Mouse (Mus musculus): Measurements from ENCODE around the gene Spata33.
A peak's percentile ranks its signal among the peaks of the same experiment; 100 is the strongest.
"Not testable (repeated sequence)": the region's sequence is repeated elsewhere in the genome, so short reads cannot be mapped to it uniquely, and the experiment has no call there.

The Spata33 gene

DNA sequence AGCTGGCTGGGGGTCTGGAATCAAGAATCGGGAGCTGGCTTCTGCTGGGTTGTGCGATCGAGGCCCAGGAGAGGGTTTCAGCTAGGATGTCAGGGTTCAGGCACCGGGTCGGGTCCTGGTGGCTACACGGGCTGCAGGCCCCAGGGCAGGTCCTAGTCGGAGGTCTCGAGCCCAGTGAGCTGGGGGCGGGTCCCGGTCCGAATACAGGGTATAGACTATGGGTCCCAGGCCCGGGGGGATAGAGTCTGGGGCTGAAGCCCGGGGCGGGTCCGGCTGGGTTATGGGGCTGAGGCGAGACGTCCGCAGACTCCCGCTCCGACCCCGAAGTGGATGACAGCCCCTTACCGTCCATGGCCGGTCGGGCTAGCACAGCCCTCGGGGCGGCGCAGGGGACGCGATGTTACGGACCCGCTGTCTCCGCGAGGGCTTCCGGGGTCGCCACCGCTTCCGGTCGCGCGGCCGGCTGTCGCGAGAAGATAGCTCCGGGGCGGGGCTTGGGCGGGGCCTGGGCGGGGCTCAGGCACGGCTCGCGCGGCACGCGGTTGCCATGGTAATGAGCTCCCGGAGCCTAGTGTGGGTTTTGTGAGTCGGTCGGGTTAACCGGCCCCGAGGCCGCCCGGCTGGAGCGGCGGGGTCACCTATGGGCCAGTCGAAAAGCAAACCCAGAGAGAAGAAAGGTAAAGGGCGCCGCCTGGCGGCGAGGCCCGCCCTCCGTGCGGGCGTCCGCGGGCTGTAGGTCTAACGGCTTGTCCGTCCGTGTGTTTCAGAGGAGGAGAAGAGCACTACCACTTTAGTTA, at the start of gene Spata33, which contains the start of gene Chmp1a:
Gene Spata33, plus strand, starts transcription at position 512 of the 797 bp plus-strand sequence.
Gene Chmp1a, minus strand, starts transcription at position 443 of the 797 bp plus-strand sequence.
- DNase-seq (ENCODE audit: low spot score) = peak; percentile 82

DNA sequence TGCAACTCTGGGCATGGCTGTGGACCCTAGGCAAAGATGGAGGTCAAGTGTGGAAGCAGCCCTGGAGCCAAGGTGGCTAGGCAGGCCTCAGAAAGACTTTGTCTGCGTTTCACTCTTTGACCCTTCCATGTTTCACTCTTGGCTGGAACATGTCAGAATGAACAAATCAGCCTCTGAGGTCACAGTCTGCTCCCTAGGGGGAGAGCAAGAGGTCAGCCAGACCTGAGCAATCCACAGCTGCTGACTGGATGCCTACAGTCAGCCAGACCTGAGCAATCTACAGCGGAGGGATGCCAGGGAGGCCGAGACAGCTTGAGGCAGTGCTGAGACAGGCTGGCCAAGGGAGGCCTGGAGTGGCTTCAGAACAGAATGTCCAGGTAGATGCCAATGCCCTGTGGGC, 31.2 kb upstream of the Spata33 start:
- no peak for DNase-seq (ENCODE audit: low spot score)

DNA sequence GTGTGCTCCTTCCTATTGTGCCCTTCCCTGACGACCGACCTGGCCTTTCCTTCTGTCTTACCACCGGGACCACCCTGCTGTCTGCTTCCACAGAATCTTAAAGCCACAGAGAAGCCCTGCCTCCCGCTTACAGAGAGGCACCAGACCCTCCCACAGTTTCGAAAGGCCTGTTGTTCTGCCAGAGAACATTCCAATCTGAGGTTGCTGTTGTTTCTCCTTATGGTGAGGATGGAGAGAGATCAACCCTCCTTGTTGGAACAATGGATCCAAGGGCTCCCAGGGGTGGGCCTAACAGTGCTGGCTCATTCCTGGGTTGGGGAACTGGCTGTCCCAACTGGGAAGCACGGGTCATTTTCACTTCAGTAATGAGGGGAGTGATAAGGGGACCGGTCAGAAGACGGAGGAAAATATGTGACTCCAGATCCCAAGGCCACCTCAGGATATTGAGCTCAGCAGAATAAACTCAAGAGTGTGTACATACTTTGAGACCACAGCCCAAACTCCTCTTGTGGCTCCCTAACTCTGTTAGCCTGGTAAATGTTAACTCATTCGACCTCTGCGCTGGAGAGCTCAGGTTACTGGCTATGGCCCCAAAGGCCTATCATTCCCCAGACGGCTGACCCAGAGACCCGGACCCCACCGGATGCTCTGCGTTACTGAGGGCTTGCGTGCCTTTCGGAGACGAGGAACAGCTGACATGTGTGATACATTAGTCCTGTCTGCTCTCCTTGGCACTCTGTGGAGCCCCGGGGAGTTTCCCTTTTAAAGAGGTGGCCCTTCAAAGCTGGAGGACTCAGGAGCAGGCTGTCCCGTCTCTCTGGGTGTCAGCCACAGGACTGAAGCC, 26.8 kb upstream of the Spata33 start, which contains the start of gene Dpep1:
Gene Dpep1, plus strand, starts transcription at position 677 of the 844 bp plus-strand sequence.
- DNase-seq (ENCODE audit: low spot score) = no peak

DNA sequence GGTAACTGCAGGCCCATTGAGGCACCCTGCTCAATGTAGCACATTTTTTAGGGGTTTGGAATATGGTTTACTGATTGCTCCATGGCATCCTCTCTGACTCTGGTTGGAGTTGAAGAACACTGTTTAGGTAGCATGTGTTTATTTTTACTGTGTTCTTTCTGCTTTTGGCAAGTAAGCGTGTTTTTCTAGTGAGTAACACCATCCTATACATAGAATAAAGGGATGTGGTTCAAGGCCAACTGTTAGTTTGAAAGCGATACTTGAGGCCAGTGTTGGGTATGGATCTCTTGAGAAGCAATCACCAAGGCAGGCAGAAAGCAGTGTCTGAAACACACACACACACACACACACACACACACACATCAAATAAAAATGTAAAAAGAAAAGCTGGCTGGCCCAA, 24.6 kb upstream of the Spata33 start:
- DNase-seq (ENCODE audit: low spot score) = no peak

DNA sequence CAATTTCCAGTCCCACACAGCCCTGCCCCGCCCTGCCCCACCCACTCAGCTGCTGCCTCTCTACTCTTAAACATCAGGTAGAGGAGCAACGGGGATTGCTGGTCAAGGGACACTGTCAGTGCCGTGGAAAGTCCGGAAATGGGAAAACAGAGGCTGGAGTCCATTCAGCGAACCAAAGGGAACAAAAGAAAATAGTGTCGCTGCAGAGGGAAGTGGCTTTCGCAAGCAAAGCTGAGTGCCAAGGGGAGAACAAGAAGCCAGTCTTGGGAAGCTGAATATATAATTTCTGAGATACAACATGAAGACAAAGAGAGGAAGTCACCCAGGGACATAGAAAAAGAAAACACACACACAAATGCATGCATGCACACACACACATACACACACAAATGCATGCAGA, 23.8 kb upstream of the Spata33 start:
- DNase-seq (ENCODE audit: low spot score) = no peak

DNA sequence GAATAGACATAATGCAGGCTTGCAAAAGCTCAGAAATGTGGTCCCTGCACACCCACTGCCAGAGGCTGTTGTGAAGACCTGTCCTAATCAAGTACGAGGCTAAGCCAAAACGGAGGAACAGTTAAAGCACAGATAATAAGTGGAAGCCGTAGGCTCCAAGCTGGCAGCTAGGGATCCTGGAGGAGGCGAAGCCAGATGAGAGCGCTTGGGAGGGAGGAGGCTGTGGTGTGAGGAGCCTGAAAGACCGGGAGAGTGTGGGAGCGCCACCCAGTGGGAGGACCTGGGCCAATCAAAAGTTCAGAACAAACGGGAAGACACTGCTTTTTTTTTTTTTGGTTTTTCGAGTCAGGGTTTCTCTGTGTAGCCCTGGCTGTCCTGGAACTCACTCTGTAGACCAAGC, 22.0 kb upstream of the Spata33 start:
- DNase-seq (ENCODE audit: low spot score) = peak; percentile 72

DNA sequence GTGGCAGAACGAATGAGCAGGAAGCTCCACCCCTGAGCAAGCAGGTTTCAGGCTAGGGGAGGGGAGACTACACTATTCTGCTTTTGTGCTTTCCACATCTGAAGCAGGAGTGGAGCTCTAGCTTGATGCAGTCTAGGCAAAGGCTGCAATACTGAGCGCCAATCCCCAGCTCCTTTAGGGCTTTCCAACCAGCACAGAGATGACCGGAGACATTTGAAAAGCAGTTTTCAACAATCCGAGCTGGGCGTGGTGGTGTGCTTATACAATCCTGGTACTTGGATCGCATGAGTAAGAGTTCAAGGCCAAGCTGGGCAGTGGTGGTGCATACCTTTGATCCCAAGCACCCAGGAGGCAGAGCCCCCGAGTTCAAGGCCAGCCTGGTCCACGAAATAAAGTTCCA, 20.7 kb upstream of the Spata33 start:
- DNase-seq (ENCODE audit: low spot score) = no peak

DNA sequence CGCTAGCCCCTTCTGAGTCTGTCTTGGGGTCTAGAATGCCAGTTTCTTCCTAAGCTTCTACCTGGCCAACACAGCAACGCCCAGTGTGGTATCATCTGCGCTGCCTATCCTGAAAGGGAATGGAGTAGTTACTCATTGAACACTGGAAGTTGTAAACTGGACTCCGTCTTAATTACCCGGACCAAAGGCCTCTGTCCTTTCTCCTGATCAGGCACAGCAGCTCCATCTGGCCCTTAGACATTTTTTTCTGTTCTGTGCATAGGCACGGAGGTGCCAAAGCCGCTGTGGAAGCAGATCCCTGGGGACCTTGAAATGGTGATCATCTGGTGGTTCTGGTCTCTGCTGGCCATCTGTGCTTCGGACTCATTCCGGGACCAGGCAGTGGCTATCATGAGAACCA, 18.9 kb upstream of the Spata33 start:
- DNase-seq (ENCODE audit: low spot score) = no peak

DNA sequence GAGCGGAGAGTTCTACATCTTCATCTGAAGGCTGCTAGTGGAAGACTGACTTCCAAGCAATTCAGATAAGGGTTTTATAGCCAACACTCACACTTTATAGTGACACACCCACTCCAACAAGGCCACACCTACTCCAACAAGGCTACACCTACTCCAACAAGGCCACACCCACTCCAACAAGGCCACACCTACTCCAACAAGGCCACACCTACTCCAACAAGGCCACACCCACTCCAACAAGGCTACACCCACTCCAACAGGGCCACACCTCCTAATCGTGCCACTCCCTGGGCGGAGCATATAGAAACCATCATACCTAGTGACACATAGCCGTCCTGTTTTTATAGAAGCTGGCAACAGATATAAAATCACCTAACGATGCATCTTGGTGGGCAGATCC, 15.6 kb upstream of the Spata33 start:
- not testable (repeated sequence) for DNase-seq (ENCODE audit: low spot score)

DNA sequence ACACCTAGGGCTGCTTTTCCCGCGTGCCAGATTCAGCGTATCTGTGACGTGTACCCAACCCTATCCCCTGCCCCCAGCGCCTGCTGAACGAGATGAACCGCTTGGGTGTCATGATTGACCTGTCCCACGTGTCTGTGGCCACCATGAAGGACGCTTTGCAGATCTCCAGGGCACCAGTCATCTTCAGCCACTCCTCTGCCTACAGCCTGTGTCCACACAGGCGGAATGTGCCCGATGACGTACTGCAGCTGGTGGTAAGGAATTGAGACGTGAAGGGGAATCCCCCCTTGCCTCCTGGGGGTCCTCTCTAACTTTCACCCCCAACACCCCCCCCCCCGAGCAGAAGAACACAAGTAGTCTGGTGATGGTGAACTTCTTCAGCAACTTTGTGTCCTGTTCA, 12.8 kb upstream of the Spata33 start:
- no peak for DNase-seq (ENCODE audit: low spot score)

DNA sequence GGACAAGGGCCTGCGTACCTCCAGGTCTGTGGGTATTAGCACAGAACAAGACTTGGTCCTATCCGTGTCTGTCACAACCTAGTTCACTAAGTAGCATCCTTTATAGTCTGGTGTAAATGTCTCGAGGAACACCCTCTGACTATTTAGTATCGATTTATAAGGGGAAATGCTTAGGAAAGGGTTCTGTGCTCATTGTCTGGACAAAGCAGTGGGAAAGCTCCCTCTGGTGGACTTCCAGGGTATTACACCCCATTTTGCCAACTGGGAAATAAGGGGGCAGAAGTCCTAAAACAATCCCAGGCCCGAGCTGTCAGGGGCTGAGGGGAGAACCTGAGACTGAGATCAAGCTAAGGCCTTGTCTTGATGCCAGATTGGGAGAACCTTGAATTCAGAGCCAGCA, 10.3 kb upstream of the Spata33 start:
- no peak for DNase-seq (ENCODE audit: low spot score)

DNA sequence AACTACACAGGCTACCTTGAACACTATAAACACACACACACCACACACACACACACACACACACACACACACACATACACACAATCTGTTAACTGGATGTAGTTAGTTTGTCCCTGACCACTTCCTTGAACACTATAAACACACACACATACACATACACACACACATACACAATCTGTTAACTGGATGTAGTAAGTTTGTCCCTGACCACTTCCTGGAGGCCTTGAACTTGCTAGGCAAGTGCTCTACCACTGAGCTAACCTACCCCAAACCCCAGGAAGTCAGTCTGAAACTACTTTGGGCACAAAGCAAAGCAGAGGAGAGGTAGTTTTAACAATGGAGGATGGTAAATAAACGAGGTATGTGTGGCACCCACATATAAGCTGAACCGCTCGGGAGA, 9.1 kb upstream of the Spata33 start:
- DNase-seq (ENCODE audit: low spot score) = no peak

DNA sequence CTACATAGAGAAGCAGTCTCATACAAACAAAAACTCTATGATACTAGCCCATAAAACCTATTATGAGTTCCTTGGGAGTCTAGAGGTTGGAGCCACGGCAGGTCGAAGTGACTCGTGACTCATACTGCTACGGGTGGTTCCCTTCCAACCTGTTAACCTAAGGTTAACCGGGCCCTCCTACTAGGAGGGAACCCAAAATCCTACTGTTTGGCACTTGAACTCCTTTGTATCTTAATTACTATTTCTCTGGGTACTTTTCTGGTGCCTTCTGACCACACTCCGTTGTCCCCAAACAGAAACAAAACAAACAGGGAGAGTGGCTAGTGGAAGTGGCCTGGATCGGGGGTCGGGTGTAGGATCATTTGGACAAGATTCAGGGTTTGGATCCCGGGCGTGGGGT, 756 bp upstream of the Spata33 start:
- DNase-seq (ENCODE audit: low spot score) = no peak

DNA sequence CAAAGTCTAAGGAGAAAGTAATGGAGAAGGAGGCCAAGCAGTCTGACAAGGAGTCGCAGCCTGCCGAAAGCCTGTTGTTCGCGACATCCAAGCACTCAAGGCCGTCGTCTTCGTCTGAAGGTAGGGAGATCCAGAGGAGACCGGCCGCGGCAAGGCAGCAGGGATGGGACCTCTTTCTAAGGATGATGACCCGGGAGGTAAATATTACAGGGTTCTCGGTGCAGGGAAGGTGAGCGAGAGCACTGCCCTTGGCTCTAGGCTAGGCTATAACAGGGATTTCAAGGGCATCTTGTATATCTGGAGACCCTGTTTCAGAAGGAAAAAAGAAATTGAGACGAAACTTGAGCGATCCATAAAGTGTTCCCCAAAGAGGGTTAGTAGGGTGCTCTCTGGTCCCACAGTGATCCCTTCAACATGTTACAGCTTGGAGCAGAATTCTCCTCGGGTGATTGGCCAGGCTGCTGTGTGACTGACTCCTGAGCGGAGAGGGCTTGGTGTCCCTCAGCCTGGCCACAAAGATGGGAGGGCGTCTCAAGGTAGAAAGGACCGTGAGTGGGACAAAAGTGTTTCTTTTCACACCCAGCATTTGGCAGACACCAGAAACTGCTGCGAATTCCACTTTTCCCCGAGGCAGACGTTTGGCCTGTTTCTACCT, 613 bp downstream of the Spata33 start:
- no peak for DNase-seq (ENCODE audit: low spot score)

DNA sequence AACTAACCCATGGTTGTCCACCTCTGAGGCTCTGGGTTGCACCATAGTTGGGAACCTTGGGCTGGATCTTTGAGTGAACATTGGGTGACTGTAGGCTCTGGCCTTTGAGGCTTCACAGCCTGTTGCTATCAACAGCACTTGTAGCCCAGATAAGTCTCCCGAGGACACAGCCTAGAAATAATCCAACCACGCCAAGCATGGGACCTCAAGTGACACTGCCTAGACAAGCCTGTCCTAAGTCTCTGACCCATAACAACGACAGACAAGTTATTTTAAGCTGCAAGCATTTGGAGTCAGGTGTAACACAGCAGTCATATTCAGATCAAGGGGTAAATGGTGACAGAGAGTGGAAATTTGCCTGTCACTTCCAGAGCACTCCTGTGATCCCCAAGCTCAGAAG, 2.8 kb downstream of the Spata33 start:
- DNase-seq (ENCODE audit: low spot score) = no peak

DNA sequence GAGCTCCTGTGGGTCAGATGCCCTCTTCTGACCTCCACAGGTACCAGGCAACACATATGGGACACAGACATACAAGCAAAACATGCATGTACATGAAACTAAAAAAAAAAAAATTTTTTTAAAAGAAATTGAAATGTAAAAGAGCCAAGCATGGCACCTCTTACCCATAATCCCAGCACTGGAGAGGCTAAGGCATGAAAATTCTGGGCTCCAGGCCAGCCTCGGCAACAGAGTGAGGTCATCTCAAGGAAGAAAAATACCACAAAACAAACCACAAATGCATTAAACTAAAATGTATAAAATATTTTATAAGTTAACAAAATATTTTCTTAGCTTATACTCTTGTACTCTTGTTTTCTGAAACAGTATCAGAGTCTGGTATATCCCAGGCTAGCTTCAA, 8.3 kb downstream of the Spata33 start:
- no peak for DNase-seq (ENCODE audit: low spot score)

DNA sequence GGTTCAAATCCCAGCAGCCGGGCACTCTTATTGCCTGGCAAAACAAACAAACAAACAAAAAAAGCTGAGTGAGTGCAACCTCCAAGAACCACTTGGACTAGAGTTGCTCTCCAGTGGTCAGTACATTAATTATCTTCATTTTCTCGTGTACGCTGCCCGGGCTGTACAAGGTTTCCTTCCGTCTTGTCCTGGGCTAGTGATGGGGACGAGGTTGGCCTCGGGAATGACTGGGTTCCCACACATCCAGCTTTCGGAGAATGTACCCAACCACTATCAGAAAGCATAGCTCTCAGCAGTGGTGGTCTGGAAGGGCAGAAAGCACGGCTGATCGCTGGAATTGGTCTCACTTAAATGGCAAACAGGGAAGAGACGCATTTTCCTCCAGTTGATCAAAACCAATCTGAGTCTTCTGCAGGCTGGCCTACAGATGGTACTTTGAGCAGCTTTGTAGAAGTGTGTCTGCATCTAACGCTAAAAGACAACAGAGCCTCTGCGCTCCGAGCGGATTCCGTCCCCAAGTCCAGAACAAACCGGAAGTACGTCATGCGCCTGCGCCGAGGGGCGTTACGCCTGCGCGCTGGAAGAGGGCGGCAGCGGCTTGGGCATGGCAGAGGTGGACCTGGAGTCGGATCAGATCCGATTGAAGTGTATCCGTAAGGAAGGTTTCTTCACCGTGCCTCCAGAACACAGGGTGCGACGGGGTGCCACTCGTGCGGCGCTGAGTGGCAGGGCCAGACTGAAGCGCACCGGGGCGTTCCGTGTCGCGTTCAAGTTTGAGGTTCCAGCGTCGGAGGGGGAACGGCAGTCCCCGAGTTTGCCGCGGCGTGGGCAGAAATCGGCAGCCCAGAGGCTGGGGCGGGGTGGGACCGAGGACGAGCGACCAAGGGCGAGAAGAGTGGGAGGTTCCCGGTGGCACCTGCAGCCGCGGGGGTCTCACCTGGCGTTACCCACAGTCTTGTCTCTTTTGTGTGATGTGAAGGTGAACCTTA, 11.9 kb downstream of the Spata33 start, which contains the start of gene Cdk10:
Gene Cdk10, plus strand, starts transcription at position 565 of the 989 bp plus-strand sequence.
- DNase-seq (ENCODE audit: low spot score) = peak; percentile 86

DNA sequence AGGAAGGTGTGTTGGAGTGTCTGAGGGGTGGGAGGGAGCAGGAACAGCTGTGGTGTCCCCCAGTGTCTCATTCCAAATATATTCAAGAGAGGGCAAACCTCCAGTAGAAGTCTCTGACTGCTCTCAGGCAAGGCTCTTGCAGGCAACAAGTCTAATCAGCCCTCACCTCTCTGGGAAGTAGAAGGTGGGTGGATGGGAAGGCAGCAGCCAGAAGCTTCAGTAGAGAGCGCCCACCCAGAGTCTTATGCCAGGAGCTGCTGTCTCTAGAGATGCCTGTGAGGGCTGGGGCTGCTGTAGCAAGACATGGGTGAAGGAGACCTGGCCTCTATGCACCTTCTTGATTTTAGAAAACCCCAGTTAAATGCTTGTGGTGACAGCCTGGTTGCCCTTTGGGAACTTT, 15.8 kb downstream of the Spata33 start:
- no peak for DNase-seq (ENCODE audit: low spot score)

DNA sequence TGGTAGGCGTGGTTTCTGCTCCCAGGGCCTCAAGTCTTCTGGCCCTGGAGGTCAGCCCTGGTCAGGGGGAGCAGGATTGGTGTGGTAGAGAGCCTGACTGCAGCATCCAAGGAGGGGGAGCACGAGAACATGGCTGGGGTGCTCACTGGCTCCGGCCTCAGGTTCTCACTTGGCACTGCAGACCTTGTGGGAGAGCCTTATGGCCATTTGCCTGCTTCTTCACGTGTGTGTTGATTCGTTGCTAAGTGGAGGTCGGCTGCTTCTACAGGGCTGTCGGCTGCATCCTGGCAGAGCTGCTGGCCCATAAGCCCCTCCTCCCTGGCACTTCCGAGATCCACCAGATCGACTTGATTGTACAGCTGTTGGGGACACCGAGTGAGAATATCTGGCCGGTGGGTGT, 17.7 kb downstream of the Spata33 start:
- DNase-seq (ENCODE audit: low spot score) = not testable (repeated sequence)

DNA sequence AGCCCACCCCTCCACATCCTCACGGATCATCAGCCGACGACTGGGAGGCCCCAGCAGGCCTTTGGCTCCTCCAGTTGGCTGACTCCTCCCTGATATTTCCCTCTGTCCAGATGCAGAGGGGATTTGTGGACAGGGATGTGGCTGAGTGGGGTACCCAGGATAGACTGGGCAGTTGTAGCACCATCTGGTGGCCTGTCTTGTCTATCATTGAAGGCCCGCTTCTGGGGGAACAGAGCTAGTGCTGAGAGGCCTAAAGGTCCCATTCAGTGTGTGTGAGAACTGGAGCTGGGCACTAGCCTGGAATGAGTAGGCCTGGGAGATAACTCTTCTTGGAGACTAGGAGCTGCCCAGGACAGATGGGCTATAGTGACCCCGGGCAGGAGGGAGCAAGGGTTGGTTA, 19.1 kb downstream of the Spata33 start:
- DNase-seq (ENCODE audit: low spot score) = no peak

DNA sequence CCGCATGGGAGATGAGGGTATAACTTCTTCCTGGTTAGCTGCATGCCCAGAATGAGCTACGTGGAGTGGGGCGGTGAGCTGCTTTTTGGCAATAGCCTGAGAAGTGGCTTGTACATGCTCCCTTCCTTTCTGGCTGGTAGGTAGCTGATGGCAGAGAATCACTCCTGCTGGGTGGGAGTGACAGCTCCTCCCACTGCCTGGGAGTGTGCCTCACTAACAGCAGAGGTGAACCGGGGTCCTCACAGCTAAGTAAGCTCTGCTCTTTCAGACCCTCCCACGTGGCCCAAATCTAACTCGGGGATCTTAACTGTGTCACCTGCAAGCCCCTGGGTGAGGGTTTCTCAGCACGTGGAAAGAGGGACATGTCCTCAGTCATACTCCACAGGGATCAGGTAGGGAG, 19.9 kb downstream of the Spata33 start:
- DNase-seq (ENCODE audit: low spot score) = no peak
